9 mouse cellular contexts compared by ENCODE assay signal in the genomic region with DNA sequence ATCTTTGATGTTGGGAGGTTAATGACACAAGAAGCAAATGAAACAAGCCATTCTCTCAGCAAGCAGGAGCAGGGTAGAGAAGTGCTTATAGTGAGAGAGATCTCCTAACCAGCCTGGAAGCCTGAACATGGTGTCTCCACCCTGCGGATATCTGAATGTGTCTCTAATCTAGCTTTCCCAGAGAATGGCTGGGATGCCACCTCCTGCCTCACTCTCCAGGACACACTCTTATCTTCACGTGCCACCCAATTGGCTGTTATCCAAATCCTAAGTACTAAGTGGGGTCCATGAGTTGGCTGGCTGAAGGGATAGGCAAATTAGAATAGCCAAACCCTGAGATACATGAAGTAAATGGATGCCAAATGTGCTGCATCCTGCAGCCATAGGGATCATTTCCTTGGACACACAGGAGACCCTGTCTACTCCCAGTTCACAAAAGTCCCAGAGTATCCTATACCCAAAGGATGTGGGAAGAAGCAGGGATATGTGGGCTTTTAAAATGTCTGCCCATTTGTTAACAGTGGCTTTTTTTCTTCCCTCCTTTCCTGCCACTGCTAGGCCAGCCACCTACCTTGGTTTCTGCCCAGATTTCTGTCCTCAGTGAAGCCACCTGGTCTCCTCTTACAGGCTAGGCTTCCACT. TPM values are rescaled to one million over a fixed set of nuclear protein-coding genes. Genes with fewer than 3 reads are reported as not detected.
A peak's percentile ranks its signal among the peaks of the same experiment; 100 is the strongest.
DNase-seq lines count a peak whose midpoint lies in the region; ATAC-seq and TF ChIP-seq lines count a peak whose summit lies in the region.
"Had no signal": no experiment of that assay in that cellular context is flagged by ENCODE, and none has a peak within 500 bp of the region (broad histone marks: within the 10 kb centered on the region; RNA-seq: fewer than 3 reads in every experiment).

No protein-coding gene starts in this region.

- peaks cover 19 to 27% of the 10 kb centered on the region in 2 experiments for H3K4me1 ChIP-seq in heart, embryonic 14.5 days (ENCODE audit: control insufficient read depth in 2 of 2, insufficient read depth in 2 of 2, low read length in 2 of 2)
- H3K4me1 ChIP-seq in heart, adult 2 months (ENCODE audit: control insufficient read depth, insufficient read depth, low read length): peaks cover 6% of the 10 kb centered on the region
- H3K4me1 ChIP-seq in liver, postnatal 0 days (ENCODE audit: insufficient read depth): peaks cover 48% of the 10 kb centered on the region
- peaks cover 8% of the 10 kb centered on the region; the same call in 1 of the 2 replicates for H3K4me1 ChIP-seq in cerebellum, adult 2 months (ENCODE audit: control insufficient read depth, insufficient read depth, low read length)

- peaks cover 11% of the 10 kb centered on the region; the same call in 1 of the 2 replicates for H3K36me3 ChIP-seq in heart, embryonic 14.5 days (ENCODE audit: control insufficient read depth, insufficient read depth, low read length)
- H3K36me3 ChIP-seq in heart, adult 2 months (ENCODE audit: control insufficient read depth, insufficient read depth, low read length): no peaks in the 10 kb centered on the region
- peaks cover 24% of the 10 kb centered on the region for H3K36me3 ChIP-seq in liver, postnatal 0 days (replicated peaks; ENCODE audit: insufficient read depth, low read length)

- TF ChIP-seq POLR2A in heart, adult 2 months (IDR thresholded peaks at IDR 0.05; ENCODE audit: insufficient read depth, low read depth, low read length): no peak
- TF ChIP-seq POLR2A in cerebellum, adult 2 months (IDR thresholded peaks at IDR 0.05; ENCODE audit: borderline replicate concordance, insufficient read depth, low read length): no peak

- H3K27me3 ChIP-seq in heart, embryonic 14.5 days (ENCODE audit: control insufficient read depth, insufficient read depth, low read length): no peaks in the 10 kb centered on the region
- H3K27me3 ChIP-seq in heart, adult 2 months (ENCODE audit: control insufficient read depth, insufficient read depth, low read length): no peaks in the 10 kb centered on the region
- H3K27me3 ChIP-seq in liver, postnatal 0 days (ENCODE audit: insufficient read depth, low read length): no peaks in the 10 kb centered on the region
- no peaks in the 10 kb centered on the region for H3K27me3 ChIP-seq in cerebellum, adult 2 months (ENCODE audit: control insufficient read depth, insufficient read depth, low read length)

- ATAC-seq in heart, embryonic 14.5 days (ENCODE audit: insufficient number of reproducible peaks, insufficient read depth, low FRiP score, low read depth): no peak
- ATAC-seq in common myeloid progenitor, adult 5-6 weeks (replicated peaks; ENCODE audit: low read depth, poor library complexity, severe bottlenecking): peak; percentile 41
- ATAC-seq in liver, postnatal 0 days: peak; percentile 91

- H3K4me3 ChIP-seq in heart, embryonic 14.5 days (ENCODE audit: control insufficient read depth in 1 of 2, insufficient read depth in 1 of 2, low read depth in 1 of 2, low read length in 2 of 2): no peak overlapping the region
- H3K4me3 ChIP-seq in heart, adult 2 months: no peak overlapping the region
- peak overlapping the region; percentile 7; the same call in 1 of the 2 replicates for H3K4me3 ChIP-seq in liver, postnatal 0 days (ENCODE audit: low read depth, low read length)
- H3K4me3 ChIP-seq in cerebellum, adult 2 months (replicated peaks; ENCODE audit: insufficient read depth, low read depth, low read length): no peak overlapping the region

- TF ChIP-seq EP300 in heart, adult 2 months (IDR thresholded peaks at IDR 0.05; ENCODE audit: insufficient read depth, low read depth, low read length): no peak
- TF ChIP-seq EP300 in liver, postnatal 0 days (IDR thresholded peaks at IDR 0.05; ENCODE audit: low read depth): peak; percentile 99

- intact Hi-C loops in heart, adult 2 months (cut with DNase I): no loop called here

- H3K79me2 ChIP-seq in heart, adult 2 months (replicated peaks; ENCODE audit: control insufficient read depth, insufficient read depth, low read length): no peaks in the 10 kb centered on the region

- no peak for DNase-seq in heart, adult 2 months
- peak; percentile 94 for DNase-seq in MEL-GATA-1-ER (ENCODE audit: extremely low read depth, low read depth)
- DNase-seq in liver, postnatal 0 days: peak; percentile 75
- no peak for DNase-seq in cerebellum, adult 2 months
- no peak for DNase-seq in cerebellum, adult 18-20 months
- DNase-seq in embryo, embryonic 10 days (ENCODE audit: low spot score): no peak
- DNase-seq: midbrain, embryonic 14.5 days had no signal

- no peak overlapping the region for H3K9ac ChIP-seq in heart, embryonic 14.5 days (ENCODE audit: low read length)
- H3K9ac ChIP-seq in heart, adult 2 months (ENCODE audit: low read depth, low read length): no peak overlapping the region
- H3K9ac ChIP-seq in liver, postnatal 0 days (replicated peaks): peak overlapping the region; percentile 52; the same call in 1 of the 2 replicates

- H3K27ac ChIP-seq in heart, embryonic 14.5 days (replicated peaks in 1 of 2; ENCODE audit: control insufficient read depth in 1 of 2, insufficient read depth in 1 of 2, low read depth in 2 of 2, low read length in 2 of 2): peak overlapping the region; percentile 31 to 62; a peak in 3 of 4 replicates
- no peak overlapping the region for H3K27ac ChIP-seq in heart, adult 2 months
- peak overlapping the region; percentile 99 for H3K27ac ChIP-seq in liver, postnatal 0 days (ENCODE audit: low read depth)
- H3K27ac ChIP-seq in cerebellum, adult 2 months (ENCODE audit: insufficient read depth, low read length): no peak overlapping the region

- no peaks in the 10 kb centered on the region for H3K9me3 ChIP-seq in heart, embryonic 14.5 days (ENCODE audit: control insufficient read depth, low read length)
- no peaks in the 10 kb centered on the region for H3K9me3 ChIP-seq in liver, postnatal 0 days (ENCODE audit: low read length)

- no peak for TF ChIP-seq CTCF in heart, adult 2 months (IDR thresholded peaks at IDR 0.05)
- TF ChIP-seq CTCF in liver, postnatal 0 days (IDR thresholded peaks at IDR 0.05; ENCODE audit: low read depth): peak; percentile 23; the same call in 1 of the 2 replicates
- no peak for TF ChIP-seq CTCF in cerebellum, adult 2 months (IDR thresholded peaks at IDR 0.05; ENCODE audit: borderline replicate concordance, insufficient read depth, low read depth, low read length)

- WGBS in heart, embryonic 14.5 days: 11% methylated on average over 2 of the region's 2 CpGs
- WGBS in heart, adult 2 months: 35% methylated on average over 2 of the region's 2 CpGs
- 46% methylated on average over 2 of the region's 2 CpGs for WGBS in liver, postnatal 0 days (ENCODE audit: insufficient replicate concordance)
- 45% methylated on average over 2 of the region's 2 CpGs for WGBS in cerebellum, adult 2 months

- H3K4me2 ChIP-seq in heart, embryonic 14.5 days (ENCODE audit: low read length): peak overlapping the region; percentile 7; the same call in 1 of the 2 replicates
- peak overlapping the region; percentile 62 for H3K4me2 ChIP-seq in liver, postnatal 0 days (ENCODE audit: low read depth, low read length)

RNA-seq across cellular contexts. Expression of a gene that starts 18.7 kb away (rescaled TPM):
- polyA plus RNA-seq in heart, embryonic 14.5 days (2014; fragmentation: Nextera tagmentation; extraction: Ambion mirVana): 1.2 and 1.8 TPM in 2 replicates
- 1 to 10 TPM; 4.6 to 5.5 TPM for total RNA-seq in heart, adult 2 months (2021)
- polyA plus RNA-seq in heart, adult 2 months (2012; rRNA removed): 6.4 and 7.2 TPM in 2 replicates
- total RNA-seq in common myeloid progenitor, adult 5-6 weeks (2017): 5.5 and 18.3 TPM in 2 replicates
- polyA plus RNA-seq in liver, postnatal 0 days (2015; fragmentation: Nextera tagmentation; extraction: Ambion mirVana): 6.9 and 7.5 TPM in 2 replicates
- 24.8 and 29.2 TPM in 2 replicates for polyA plus RNA-seq in cerebellum, adult 2 months (2012; rRNA removed)

Comparison
In these comparisons a context has a peak if more than half of its experiments do, and no peak if none do; other contexts are left out.
1. H3K27ac ChIP-seq: peak in heart, embryonic 14.5 days (2 of 2) and liver, postnatal 0 days (single experiment); none in heart, adult 2 months (single experiment) and cerebellum, adult 2 months (single experiment).
2. DNase-seq: peak in MEL-GATA-1-ER (single experiment) and liver, postnatal 0 days (single experiment); none in heart, adult 2 months (0 of 2), cerebellum, adult 2 months (0 of 2), cerebellum, adult 18-20 months (0 of 2) and embryo, embryonic 10 days (single experiment).